Mouse (Mus musculus): ENCODE data around the gene E2f6. TPM values are rescaled to one million over a fixed set of nuclear protein-coding genes. Genes with fewer than 3 reads are reported as not detected.

E2f6 gene
- polyA plus RNA-seq, 1 experiment from 2014 or later, result 40.5 TPM

DNA sequence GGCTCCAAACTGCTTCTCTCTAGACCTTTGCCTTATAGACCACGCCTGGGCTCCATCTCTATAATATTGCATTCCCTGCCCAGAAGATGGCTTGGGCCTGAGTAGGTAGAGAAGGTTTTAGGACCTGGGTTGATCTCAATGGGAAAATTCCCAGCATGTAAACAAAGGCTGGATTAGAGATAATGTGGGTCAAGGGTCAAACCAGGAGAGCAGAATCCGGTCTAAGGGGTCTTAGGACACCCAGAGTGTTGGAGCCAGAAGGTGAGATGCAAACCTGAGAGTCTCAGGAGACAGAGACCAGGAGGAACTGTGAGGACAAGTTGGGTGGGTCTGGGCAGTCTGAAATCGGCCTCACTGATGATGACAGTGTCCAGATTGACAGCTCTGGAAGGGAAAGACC, 65.9 kb downstream of the E2f6 start:
- H3K4me2 ChIP-seq, result no peak overlapping the region
- H3K4me1 ChIP-seq (replicated peaks), result peaks cover 48% of the 10 kb centered on the region
- 38% methylated on average over 3 of the region's 3 CpGs for WGBS
- no peak overlapping the region for H3K9ac ChIP-seq
- H3K27ac ChIP-seq, result peak overlapping the region; percentile 43
- H3K27me3 ChIP-seq, result no peaks in the 10 kb centered on the region
- H3K4me3 ChIP-seq, result no peak overlapping the region
- no peaks in the 10 kb centered on the region for H3K9me3 ChIP-seq (replicated peaks)
- no peaks in the 10 kb centered on the region for H3K36me3 ChIP-seq
- no peak for ATAC-seq (replicated peaks; ENCODE audit: insufficient number of reproducible peaks, insufficient read depth, low FRiP score, low read depth)

DNA sequence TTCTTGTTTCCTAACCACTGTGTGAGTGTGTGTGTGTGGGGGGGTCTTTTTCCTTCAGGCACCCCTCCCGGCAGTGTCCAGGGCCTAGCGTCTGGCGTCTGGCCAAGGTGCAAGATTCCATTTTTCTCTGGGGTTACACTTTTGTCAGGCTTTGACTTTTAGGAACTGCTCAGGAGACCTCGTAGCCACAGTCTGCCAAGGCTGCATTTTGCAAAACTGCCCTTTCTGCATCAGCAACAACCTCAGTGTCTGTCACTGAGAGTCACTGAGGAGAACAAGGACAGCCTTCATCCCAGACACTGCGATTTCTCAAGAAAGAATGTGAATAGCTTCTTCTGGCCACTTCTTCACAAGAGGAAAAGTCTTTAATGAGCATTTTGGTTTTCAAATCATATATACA, 66.4 kb downstream of the E2f6 start:
- no peaks in the 10 kb centered on the region for H3K9me3 ChIP-seq (replicated peaks)
- H3K4me1 ChIP-seq (replicated peaks), result peaks cover 44% of the 10 kb centered on the region
- no peak overlapping the region for H3K4me3 ChIP-seq
- no peaks in the 10 kb centered on the region for H3K27me3 ChIP-seq
- H3K4me2 ChIP-seq, result no peak overlapping the region
- peak overlapping the region; percentile 43 for H3K27ac ChIP-seq
- no peak overlapping the region for H3K9ac ChIP-seq
- 37% methylated on average over 5 of the region's 5 CpGs for WGBS
- H3K36me3 ChIP-seq, result no peaks in the 10 kb centered on the region
- ATAC-seq (replicated peaks; ENCODE audit: insufficient number of reproducible peaks, insufficient read depth, low FRiP score, low read depth), result no peak

DNA sequence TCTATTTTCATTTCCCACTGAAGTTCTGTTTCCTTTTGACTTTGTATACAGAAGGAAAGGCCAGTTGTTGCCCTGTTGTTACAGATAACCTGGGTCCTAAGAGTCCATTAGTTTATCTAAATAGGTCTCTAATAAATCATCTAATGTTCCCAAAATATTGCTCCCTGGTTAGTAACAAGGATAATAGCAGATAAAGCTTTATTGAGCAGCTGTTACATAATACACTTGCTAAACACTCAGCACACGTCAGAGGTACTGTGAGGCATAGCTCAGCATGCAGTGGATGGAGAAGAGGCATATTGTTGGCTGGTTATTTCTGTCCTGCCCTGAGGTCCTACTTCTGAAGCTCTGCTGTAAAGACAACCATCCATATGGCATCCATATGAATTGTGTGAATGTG, 66.9 kb downstream of the E2f6 start:
- Histone ChIP-seq H3K4me3 (no peak overlapping the region), H3K36me3 (no peaks in the 10 kb centered on the region), H3K4me1 (replicated peaks) (peaks cover 43% of the 10 kb centered on the region), H3K9me3 (replicated peaks) (no peaks in the 10 kb centered on the region), H3K4me2 (no peak overlapping the region), H3K9ac (no peak overlapping the region), H3K27me3 (no peaks in the 10 kb centered on the region), H3K27ac (peak overlapping the region; percentile 43)
- WGBS, result 14% methylated on average over 1 of the region's 1 CpGs
- ATAC-seq (replicated peaks; ENCODE audit: insufficient number of reproducible peaks, insufficient read depth, low FRiP score, low read depth), result no peak

DNA sequence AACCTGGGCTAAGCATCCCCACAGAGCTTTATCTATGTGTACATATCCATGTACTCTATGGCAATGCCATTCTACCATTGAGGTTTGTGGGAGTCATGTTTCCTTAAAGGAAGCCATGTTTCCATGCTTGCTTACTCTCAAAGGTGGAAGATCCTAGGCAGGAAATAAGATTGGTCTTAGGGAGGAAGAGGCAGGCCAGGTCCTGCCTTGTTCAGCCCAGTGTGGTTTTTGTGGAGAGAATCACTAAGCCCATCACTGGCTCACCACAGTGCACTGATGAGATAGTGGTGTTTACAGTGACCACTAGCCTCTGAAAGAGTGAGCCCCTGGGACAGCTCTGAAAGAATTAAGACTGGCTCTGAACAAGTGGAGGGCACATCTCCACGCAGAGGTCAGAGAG, 68.6 kb downstream of the E2f6 start:
- Histone ChIP-seq H3K4me3 (no peak overlapping the region), H3K27ac (no peak overlapping the region), H3K9ac (no peak overlapping the region), H3K27me3 (no peaks in the 10 kb centered on the region), H3K36me3 (no peaks in the 10 kb centered on the region), H3K4me2 (no peak overlapping the region), H3K9me3 (replicated peaks) (no peaks in the 10 kb centered on the region), H3K4me1 (replicated peaks) (peaks cover 37% of the 10 kb centered on the region)
- no peak for ATAC-seq (replicated peaks; ENCODE audit: insufficient number of reproducible peaks, insufficient read depth, low FRiP score, low read depth)
- 70% methylated on average over 1 of the region's 1 CpGs for WGBS

GRCm38 (mm10) chr12:16880077-16880476, 69.3 kb downstream of the E2f6 start:
- no peak overlapping the region for H3K27ac ChIP-seq
- ATAC-seq (replicated peaks; ENCODE audit: insufficient number of reproducible peaks, insufficient read depth, low FRiP score, low read depth), result no peak
- H3K27me3 ChIP-seq, result no peaks in the 10 kb centered on the region
- H3K9me3 ChIP-seq (replicated peaks), result no peaks in the 10 kb centered on the region
- H3K9ac ChIP-seq, result no peak overlapping the region
- WGBS, result 81% methylated on average over 4 of the region's 4 CpGs
- no peak overlapping the region for H3K4me2 ChIP-seq
- no peaks in the 10 kb centered on the region for H3K36me3 ChIP-seq
- H3K4me1 ChIP-seq (replicated peaks), result peaks cover 30% of the 10 kb centered on the region
- H3K4me3 ChIP-seq, result no peak overlapping the region

DNA sequence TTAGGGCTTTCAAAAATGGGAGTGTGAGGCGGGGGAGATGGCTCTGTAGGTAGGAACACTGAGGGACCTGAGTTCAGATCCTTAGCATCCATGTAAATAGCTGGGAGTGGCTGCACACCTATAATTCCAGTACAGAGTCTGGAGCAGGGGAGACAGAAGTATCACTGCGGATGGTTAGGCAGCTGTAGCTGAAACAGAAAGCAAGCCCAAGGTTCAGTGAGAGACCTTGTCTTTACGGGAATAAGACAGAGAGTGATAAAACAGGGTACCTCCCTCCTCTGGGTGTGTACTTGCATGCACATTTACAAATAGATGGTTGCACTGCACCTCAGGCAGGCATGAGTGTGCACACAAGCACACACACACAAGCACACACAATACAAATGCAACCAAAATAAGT, 71.7 kb downstream of the E2f6 start:
- Histone ChIP-seq H3K4me2 (no peak overlapping the region), H3K4me3 (no peak overlapping the region), H3K36me3 (no peaks in the 10 kb centered on the region), H3K27ac (no peak overlapping the region), H3K9me3 (replicated peaks) (no peaks in the 10 kb centered on the region), H3K27me3 (no peaks in the 10 kb centered on the region), H3K4me1 (replicated peaks) (peaks cover 12% of the 10 kb centered on the region), H3K9ac (no peak overlapping the region)
- ATAC-seq (replicated peaks; ENCODE audit: insufficient number of reproducible peaks, insufficient read depth, low FRiP score, low read depth), result no peak
- 71% methylated on average over 3 of the region's 3 CpGs for WGBS

DNA sequence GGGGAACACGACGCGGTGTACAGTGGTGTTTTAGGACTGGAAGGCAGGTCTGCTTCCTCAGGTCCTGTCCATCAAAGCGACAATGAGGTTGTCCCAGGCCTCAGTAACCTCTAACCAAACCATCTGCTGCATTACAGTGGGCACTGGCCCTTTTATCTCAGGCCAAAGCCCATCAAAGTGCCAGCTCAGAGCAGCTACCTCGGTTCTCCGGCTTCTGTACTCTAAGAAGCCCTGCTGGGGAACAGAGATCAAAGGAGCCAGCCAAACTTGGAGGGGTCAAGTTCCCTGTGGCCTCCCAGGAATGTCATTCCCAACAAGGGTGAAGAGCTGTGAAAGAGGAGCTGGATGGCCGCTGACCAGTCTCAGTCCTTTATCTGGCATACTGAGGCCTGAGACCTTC, 72.3 kb downstream of the E2f6 start:
- ATAC-seq (replicated peaks; ENCODE audit: insufficient number of reproducible peaks, insufficient read depth, low FRiP score, low read depth), result no peak
- H3K4me1 ChIP-seq (replicated peaks), result peaks cover 9% of the 10 kb centered on the region
- H3K36me3 ChIP-seq, result no peaks in the 10 kb centered on the region
- no peaks in the 10 kb centered on the region for H3K9me3 ChIP-seq (replicated peaks)
- WGBS, result 48% methylated on average over 7 of the region's 7 CpGs
- no peak overlapping the region for H3K27ac ChIP-seq
- no peak overlapping the region for H3K4me2 ChIP-seq
- H3K9ac ChIP-seq, result no peak overlapping the region
- no peak overlapping the region for H3K4me3 ChIP-seq
- no peaks in the 10 kb centered on the region for H3K27me3 ChIP-seq

DNA sequence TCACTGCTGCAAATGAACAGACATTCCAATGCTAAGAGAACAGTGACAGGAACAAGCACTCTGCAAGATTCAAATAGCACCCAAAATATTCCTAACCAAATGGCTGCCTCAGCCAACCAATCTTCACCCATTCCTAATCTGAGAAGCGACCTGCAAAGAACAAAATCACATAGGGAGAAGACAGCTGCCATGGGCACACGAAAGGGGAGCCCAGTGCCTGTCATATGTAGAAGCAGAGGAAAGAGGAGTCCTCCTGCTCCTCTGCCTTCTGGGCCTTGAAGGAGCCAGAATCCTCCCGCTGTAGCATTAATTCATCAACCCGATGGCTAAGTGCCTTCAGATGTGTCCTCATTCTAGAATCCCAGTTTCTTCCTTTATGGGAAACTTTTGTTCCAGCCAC, 73.8 kb downstream of the E2f6 start:
- no peak for ATAC-seq (replicated peaks; ENCODE audit: insufficient number of reproducible peaks, insufficient read depth, low FRiP score, low read depth)
- H3K9ac ChIP-seq, result no peak overlapping the region
- no peak overlapping the region for H3K27ac ChIP-seq
- H3K36me3 ChIP-seq, result no peaks in the 10 kb centered on the region
- no peaks in the 10 kb centered on the region for H3K9me3 ChIP-seq (replicated peaks)
- H3K4me3 ChIP-seq, result no peak overlapping the region
- H3K4me1 ChIP-seq (replicated peaks), result peaks cover 7% of the 10 kb centered on the region
- WGBS, result 88% methylated on average over 4 of the region's 4 CpGs
- H3K4me2 ChIP-seq, result no peak overlapping the region
- H3K27me3 ChIP-seq, result no peaks in the 10 kb centered on the region

- H3K9ac ChIP-seq, result no peak overlapping the region
- no peak overlapping the region for H3K27ac ChIP-seq
- WGBS, result 80% methylated on average over 6 of the region's 6 CpGs
- H3K4me1 ChIP-seq (replicated peaks), result peaks cover 7% of the 10 kb centered on the region
- H3K4me2 ChIP-seq, result no peak overlapping the region
- no peaks in the 10 kb centered on the region for H3K27me3 ChIP-seq
- H3K36me3 ChIP-seq, result no peaks in the 10 kb centered on the region
- no peaks in the 10 kb centered on the region for H3K9me3 ChIP-seq (replicated peaks)
- no peak overlapping the region for H3K4me3 ChIP-seq
- no peak for ATAC-seq (replicated peaks; ENCODE audit: insufficient number of reproducible peaks, insufficient read depth, low FRiP score, low read depth)
Observed at GRCm38 (mm10) chr12:16886354-16886753, 75.6 kb downstream of the E2f6 start.

Small RNAs within 50 kb of the gene (microRNA-seq; reads per million reads assigned to microRNA genes)
- gene Gm44305, result not detected

Other genes with a start within 250 kb of the E2f6 start
- gene Lpin1, start 200.0 kb upstream of the E2f6 start, polyA plus RNA-seq (2015; fragmentation: Nextera tagmentation; extraction: Ambion mirVana), result 6.8 TPM in 2 replicates
- gene Ntsr2, start 157.6 kb upstream of the E2f6 start, polyA plus RNA-seq (2015; fragmentation: Nextera tagmentation; extraction: Ambion mirVana), result 0.13 and 0.29 TPM in 2 replicates
- gene Greb1, start 10.1 kb upstream of the E2f6 start, polyA plus RNA-seq (2015; fragmentation: Nextera tagmentation; extraction: Ambion mirVana), result 0.24 and 0.72 TPM in 2 replicates
- gene Rock2, start 83.9 kb downstream of the E2f6 start, polyA plus RNA-seq (2015; fragmentation: Nextera tagmentation; extraction: Ambion mirVana), result 21.0 and 22.4 TPM in 2 replicates
- gene Pqlc3, start 189.4 kb downstream of the E2f6 start, polyA plus RNA-seq (2015; fragmentation: Nextera tagmentation; extraction: Ambion mirVana), result 4.0 and 8.0 TPM in 2 replicates
- gene 2410004P03Rik, start 200.8 kb downstream of the E2f6 start, polyA plus RNA-seq (2015; fragmentation: Nextera tagmentation; extraction: Ambion mirVana), result 0.33 and 0.49 TPM in 2 replicates